Mouse (Mus musculus): ENCODE data around the gene Dctn2. TPM values are rescaled to one million over a fixed set of nuclear protein-coding genes. Genes with fewer than 3 reads are reported as not detected.

Gene Dctn2
- polyA plus RNA-seq, 1 experiment from 2014 or later, result 177 TPM

GRCm38 (mm10) chr10:127268401-127268800 lies 2.2 kb downstream of the Dctn2 start:
- H3K9me3 ChIP-seq (replicated peaks; ENCODE audit: low read length), result no peaks in the 10 kb centered on the region
- peaks cover 21% of the 10 kb centered on the region for H3K36me3 ChIP-seq (ENCODE audit: insufficient read depth, low read length)
- no peak overlapping the region for H3K9ac ChIP-seq (ENCODE audit: low read depth, low read length)
- no peak overlapping the region for H3K27ac ChIP-seq
- 75% methylated on average over 5 of the region's 5 CpGs for WGBS
- TF ChIP-seq CTCF (IDR thresholded peaks at IDR 0.05; ENCODE audit: low read depth), result no peak
- peaks cover 6% of the 10 kb centered on the region for H3K4me1 ChIP-seq (replicated peaks; ENCODE audit: insufficient read depth, low read length)
- ATAC-seq (replicated peaks; ENCODE audit: low FRiP score, low read depth) (no peak), DNase-seq (ENCODE audit: low spot score) (no peak)
- 0 out of 2 replicates have a peak, but pooled peaks cover 2% of the 10 kb centered on the region for H3K27me3 ChIP-seq (ENCODE audit: insufficient read depth, low read length)
- H3K4me3 ChIP-seq (replicated peaks; ENCODE audit: low read depth, low read length), result no peak overlapping the region; the same call in 1 of the 2 replicates
- H3K4me2 ChIP-seq (ENCODE audit: low read length), result no peak overlapping the region

- ATAC-seq (replicated peaks; ENCODE audit: low FRiP score, low read depth) (no peak), DNase-seq (ENCODE audit: low spot score) (no peak)
- no peak overlapping the region; the same call in 1 of the 2 replicates for H3K4me3 ChIP-seq (replicated peaks; ENCODE audit: low read depth, low read length)
- no peak overlapping the region for H3K4me2 ChIP-seq (ENCODE audit: low read length)
- H3K9me3 ChIP-seq (replicated peaks; ENCODE audit: low read length), result no peaks in the 10 kb centered on the region
- H3K36me3 ChIP-seq (ENCODE audit: insufficient read depth, low read length), result peaks cover 22% of the 10 kb centered on the region
- TF ChIP-seq CTCF (IDR thresholded peaks at IDR 0.05; ENCODE audit: low read depth), result no peak
- WGBS, result 80% methylated on average over 12 of the region's 12 CpGs
- H3K27me3 ChIP-seq (ENCODE audit: insufficient read depth, low read length), result no peaks in the 10 kb centered on the region
- H3K4me1 ChIP-seq (replicated peaks; ENCODE audit: insufficient read depth, low read length), result peaks cover 6% of the 10 kb centered on the region
- H3K9ac ChIP-seq (ENCODE audit: low read depth, low read length), result no peak overlapping the region
- H3K27ac ChIP-seq, result no peak overlapping the region
Measured at GRCm38 (mm10) chr10:127269036-127269435, 2.9 kb downstream of the Dctn2 start.

GRCm38 (mm10) chr10:127269884-127270283 lies 3.7 kb downstream of the Dctn2 start:
- peaks cover 6% of the 10 kb centered on the region for H3K4me1 ChIP-seq (replicated peaks; ENCODE audit: insufficient read depth, low read length)
- 81% methylated on average over 4 of the region's 4 CpGs for WGBS
- no peak overlapping the region for H3K9ac ChIP-seq (ENCODE audit: low read depth, low read length)
- H3K36me3 ChIP-seq (ENCODE audit: insufficient read depth, low read length), result peaks cover 26% of the 10 kb centered on the region
- no peaks in the 10 kb centered on the region for H3K9me3 ChIP-seq (replicated peaks; ENCODE audit: low read length)
- DNase-seq (ENCODE audit: low spot score) (no peak), ATAC-seq (replicated peaks; ENCODE audit: low FRiP score, low read depth) (no peak)
- no peak overlapping the region for H3K4me3 ChIP-seq (replicated peaks; ENCODE audit: low read depth, low read length)
- TF ChIP-seq CTCF (IDR thresholded peaks at IDR 0.05; ENCODE audit: low read depth), result no peak
- H3K27me3 ChIP-seq (ENCODE audit: insufficient read depth, low read length), result no peaks in the 10 kb centered on the region
- H3K4me2 ChIP-seq (ENCODE audit: low read length), result no peak overlapping the region
- H3K27ac ChIP-seq, result no peak overlapping the region

- WGBS, result 86% methylated on average over 5 of the region's 5 CpGs
- Histone ChIP-seq H3K9me3 (replicated peaks; ENCODE audit: low read length) (no peaks in the 10 kb centered on the region), H3K36me3 (ENCODE audit: insufficient read depth, low read length) (peaks cover 42% of the 10 kb centered on the region), H3K27ac (no peak overlapping the region), H3K9ac (ENCODE audit: low read depth, low read length) (no peak overlapping the region), H3K4me2 (ENCODE audit: low read length) (no peak overlapping the region), H3K4me1 (replicated peaks; ENCODE audit: insufficient read depth, low read length) (peaks cover 2% of the 10 kb centered on the region; the same call in 1 of the 2 replicates), H3K27me3 (ENCODE audit: insufficient read depth, low read length) (no peaks in the 10 kb centered on the region), H3K4me3 (replicated peaks; ENCODE audit: low read depth, low read length) (no peak overlapping the region)
- ATAC-seq (replicated peaks; ENCODE audit: low FRiP score, low read depth) (no peak), DNase-seq (ENCODE audit: low spot score) (no peak)
- TF ChIP-seq CTCF (IDR thresholded peaks at IDR 0.05; ENCODE audit: low read depth), result no peak
Measured at GRCm38 (mm10) chr10:127272371-127272770, 6.2 kb downstream of the Dctn2 start.

GRCm38 (mm10) chr10:127274261-127275022 lies 8.3 kb downstream of the Dctn2 start:
- Histone ChIP-seq H3K27me3 (ENCODE audit: insufficient read depth, low read length) (no peaks in the 10 kb centered on the region), H3K4me3 (replicated peaks; ENCODE audit: low read depth, low read length) (no peak overlapping the region), H3K4me1 (replicated peaks; ENCODE audit: insufficient read depth, low read length) (no peaks in the 10 kb centered on the region), H3K36me3 (ENCODE audit: insufficient read depth, low read length) (peaks cover 54% of the 10 kb centered on the region), H3K9me3 (replicated peaks; ENCODE audit: low read length) (no peaks in the 10 kb centered on the region), H3K27ac (no peak overlapping the region), H3K9ac (ENCODE audit: low read depth, low read length) (no peak overlapping the region), H3K4me2 (ENCODE audit: low read length) (no peak overlapping the region)
- DNase-seq (ENCODE audit: low spot score) (no peak), ATAC-seq (replicated peaks; ENCODE audit: low FRiP score, low read depth) (no peak)
- TF ChIP-seq CTCF (IDR thresholded peaks at IDR 0.05; ENCODE audit: low read depth), result no peak
- 90% methylated on average over 11 of the region's 11 CpGs for WGBS

- DNase-seq (ENCODE audit: low spot score) (no peak), ATAC-seq (replicated peaks; ENCODE audit: low FRiP score, low read depth) (no peak)
- no peaks in the 10 kb centered on the region for H3K4me1 ChIP-seq (replicated peaks; ENCODE audit: insufficient read depth, low read length)
- H3K27ac ChIP-seq, result no peak overlapping the region
- no peak overlapping the region for H3K4me2 ChIP-seq (ENCODE audit: low read length)
- 86% methylated on average over 1 of the region's 2 CpGs for WGBS
- TF ChIP-seq CTCF (IDR thresholded peaks at IDR 0.05; ENCODE audit: low read depth), result peak; percentile 9; the same call in 1 of the 2 replicates
- no peak overlapping the region for H3K9ac ChIP-seq (ENCODE audit: low read depth, low read length)
- no peaks in the 10 kb centered on the region for H3K27me3 ChIP-seq (ENCODE audit: insufficient read depth, low read length)
- H3K36me3 ChIP-seq (ENCODE audit: insufficient read depth, low read length), result peaks cover 68% of the 10 kb centered on the region
- H3K9me3 ChIP-seq (replicated peaks; ENCODE audit: low read length), result no peaks in the 10 kb centered on the region
- H3K4me3 ChIP-seq (replicated peaks; ENCODE audit: low read depth, low read length), result no peak overlapping the region
Measured at GRCm38 (mm10) chr10:127279730-127280129, 13.6 kb downstream of the Dctn2 start.

Measured in kidney, postnatal 0 days (tissue).